Mouse (Mus musculus) CH12F3 (cell line): ENCODE data around the gene Obsl1.

ENCODE experiments used
- in situ Hi-C: fragments of 300-500 bp; cut with MboI; formaldehyde crosslinking; loops from 2 replicates; pipeline ENCODE4 v1.14.3; 2020; ENCODE audit warnings: low sequenced_read_pairs

Obsl1 gene

DNA sequence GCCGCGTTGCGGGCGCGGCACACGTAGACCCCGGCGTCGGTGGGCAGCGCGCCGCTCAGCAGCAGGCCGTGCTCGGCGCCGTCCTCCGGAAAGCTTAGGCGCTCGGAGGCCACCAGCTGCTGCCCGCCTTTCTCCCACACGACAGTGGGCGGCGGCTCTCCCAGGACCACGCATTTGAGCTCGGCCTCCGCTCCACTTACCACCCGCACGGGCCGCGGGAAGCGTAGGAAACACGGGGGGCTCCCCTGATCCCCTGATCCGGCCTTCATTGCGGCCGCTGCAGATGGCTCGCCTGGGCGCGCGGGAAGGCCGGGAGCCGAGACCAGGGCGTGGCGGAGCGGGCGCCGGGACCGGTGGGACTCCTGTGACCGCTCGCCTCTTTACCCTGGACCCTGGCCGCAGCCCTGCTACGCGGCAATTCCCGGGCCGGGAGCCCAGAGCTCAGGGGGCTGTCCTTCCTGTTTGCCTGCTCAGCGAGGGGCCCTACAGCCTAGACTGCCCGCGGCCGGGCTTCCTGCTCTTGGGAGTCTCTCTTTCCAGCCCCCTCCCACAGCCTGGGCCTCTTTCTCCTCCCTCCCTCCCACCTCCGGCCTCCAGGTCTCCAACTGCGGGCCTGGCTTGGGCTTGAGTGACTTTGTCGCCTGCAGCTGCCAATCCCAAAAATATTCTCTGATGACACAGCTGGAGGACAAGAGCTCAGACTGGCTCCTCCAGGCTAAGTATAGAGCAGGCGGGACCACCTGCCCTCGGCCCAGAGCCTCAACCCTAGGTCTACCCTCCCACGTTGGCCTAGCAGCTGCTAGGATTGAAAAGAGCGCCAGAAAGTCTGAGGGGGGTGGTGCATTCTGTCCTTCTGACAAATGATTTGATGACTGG, at the start of gene Obsl1:
Obsl1 (minus strand) TSS at position 497 of the 876 bp plus-strand sequence.
- in situ Hi-C loops = no loop called here

DNA sequence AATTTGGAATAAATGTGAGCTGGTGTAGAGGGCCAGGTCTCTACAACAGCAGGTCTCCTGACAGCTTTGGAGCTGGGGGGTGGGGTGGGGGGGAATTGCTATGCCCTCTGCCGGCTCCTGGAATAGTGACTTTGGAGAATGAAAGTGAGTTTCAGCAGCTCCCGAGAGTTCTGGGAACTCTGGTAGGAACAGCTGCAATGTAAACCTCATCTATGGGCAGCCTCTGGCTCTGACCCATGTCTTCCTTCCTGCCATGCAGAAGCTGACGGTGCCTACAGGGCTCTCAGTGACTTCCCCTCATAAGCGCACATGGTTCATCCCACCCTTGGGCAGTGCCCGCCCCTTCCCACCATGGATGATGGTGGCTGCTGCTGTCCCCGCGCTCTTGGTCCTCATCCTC, 49.4 kb upstream of the Obsl1 start:
- in situ Hi-C loops = no loop called here

DNA sequence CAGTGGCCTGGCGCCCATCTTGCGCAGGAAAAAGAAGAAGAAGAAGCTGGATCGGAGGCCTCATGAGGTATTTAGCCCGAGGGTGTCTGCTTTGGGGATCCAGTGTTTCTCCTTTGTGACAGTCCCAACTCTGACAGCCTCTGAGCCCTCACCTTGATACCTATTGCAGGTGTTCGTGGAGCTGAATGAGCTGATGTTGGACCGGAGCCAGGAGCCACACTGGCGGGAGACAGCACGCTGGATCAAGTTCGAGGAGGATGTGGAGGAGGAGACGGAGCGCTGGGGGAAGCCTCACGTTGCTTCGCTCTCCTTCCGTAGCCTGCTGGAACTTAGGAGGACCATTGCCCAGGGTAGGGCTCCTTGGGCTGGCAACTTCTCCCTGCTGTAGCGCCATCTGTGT, 44.3 kb upstream of the Obsl1 start:
- in situ Hi-C loops = no loop called here

GRCm38 (mm10) chr1:75549289-75550279, 43.3 kb upstream of the Obsl1 start:
- in situ Hi-C loops = no loop called here

DNA sequence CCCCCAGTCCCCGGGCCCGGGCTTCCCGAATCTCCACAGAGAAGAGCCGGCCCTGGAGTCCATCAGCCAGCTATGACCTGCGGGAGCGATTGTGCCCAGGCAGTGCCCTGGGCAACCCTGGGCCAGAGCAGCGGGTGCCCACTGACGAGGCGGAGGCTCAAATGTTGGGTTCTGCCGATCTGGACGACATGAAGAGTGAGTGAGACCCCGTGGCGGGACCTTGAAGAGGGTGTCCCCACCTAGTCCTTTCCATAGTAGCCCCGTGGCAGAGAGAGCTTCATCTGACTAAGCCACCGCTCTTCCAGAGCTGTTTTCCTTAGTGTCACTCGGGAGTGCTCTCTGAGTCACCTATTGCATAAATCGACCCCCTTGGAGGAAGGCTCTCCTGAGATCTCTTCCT, 42.6 kb upstream of the Obsl1 start:
- in situ Hi-C loops = no loop called here

GRCm38 (mm10) chr1:75548083-75548482, 41.8 kb upstream of the Obsl1 start:
- in situ Hi-C loops = no loop called here

DNA sequence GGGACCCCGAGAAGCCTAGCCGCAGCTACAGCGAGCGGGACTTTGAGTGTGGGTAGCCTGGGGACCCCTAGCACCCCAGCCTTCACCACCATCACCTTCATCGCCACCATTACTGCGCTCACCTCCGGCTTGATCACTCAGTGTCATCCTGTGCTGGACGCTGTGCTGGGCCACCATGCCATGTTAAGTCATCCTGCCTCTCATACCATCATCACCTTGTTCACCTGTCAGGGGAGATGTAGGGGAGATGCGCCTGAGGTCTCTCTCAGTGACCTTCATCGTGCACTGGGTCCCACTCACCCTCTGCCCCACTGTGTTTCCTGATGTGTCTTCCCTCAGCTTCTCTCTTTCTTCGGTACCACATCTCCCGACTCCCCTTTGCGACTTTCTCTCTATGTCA, 41.1 kb upstream of the Obsl1 start:
- in situ Hi-C loops = no loop called here

- in situ Hi-C loops = no loop called here
Measured at GRCm38 (mm10) chr1:75545965-75546956, 40.0 kb upstream of the Obsl1 start, which contains the start of gene Slc4a3. Gene Slc4a3 (plus strand): TSS chr1:75546266.

DNA sequence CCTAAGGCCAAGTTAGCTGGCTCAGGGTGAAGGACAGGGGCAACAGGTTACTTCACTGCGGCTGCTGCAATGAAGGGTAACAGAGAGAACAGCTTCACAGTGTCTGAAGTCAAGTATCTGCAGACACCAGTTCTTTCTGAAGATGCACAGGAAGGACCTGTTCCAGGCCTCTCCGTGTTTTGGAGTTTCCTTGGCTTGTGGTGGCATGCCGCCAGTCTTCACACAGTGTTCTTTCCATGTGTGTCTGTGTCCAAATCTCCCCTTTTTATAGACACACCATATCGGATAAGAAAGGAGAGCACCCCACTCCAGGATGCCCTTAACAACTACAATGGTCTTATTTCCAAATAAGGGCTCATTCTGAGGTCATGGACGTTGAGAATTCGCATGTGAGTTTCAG, 38.1 kb upstream of the Obsl1 start:
- in situ Hi-C loops = no loop called here

DNA sequence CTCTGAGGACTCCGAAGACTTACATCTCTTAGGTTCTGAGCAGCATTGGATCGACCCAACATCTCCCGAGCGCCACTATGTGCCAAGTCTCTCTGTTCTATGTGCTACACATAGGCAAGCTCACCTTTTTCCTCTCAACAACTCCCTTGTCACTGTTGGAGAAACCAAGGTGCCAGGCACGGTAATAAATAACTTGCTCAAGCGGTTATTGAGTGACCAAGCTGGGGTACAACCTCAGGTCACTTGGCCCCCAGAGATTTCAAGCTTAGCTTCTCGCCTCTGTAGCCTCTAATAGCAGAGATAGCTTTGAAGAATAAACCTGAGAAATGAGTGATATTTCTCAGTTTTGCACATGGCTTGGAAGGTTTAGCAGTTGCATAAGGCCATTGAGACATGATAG, 35.2 kb upstream of the Obsl1 start:
- in situ Hi-C loops = no loop called here

GRCm38 (mm10) chr1:75538597-75539190, 32.4 kb upstream of the Obsl1 start:
- in situ Hi-C loops = no loop called here

- in situ Hi-C loops = no loop called here
Measured at GRCm38 (mm10) chr1:75537587-75537986, 31.3 kb upstream of the Obsl1 start.

DNA sequence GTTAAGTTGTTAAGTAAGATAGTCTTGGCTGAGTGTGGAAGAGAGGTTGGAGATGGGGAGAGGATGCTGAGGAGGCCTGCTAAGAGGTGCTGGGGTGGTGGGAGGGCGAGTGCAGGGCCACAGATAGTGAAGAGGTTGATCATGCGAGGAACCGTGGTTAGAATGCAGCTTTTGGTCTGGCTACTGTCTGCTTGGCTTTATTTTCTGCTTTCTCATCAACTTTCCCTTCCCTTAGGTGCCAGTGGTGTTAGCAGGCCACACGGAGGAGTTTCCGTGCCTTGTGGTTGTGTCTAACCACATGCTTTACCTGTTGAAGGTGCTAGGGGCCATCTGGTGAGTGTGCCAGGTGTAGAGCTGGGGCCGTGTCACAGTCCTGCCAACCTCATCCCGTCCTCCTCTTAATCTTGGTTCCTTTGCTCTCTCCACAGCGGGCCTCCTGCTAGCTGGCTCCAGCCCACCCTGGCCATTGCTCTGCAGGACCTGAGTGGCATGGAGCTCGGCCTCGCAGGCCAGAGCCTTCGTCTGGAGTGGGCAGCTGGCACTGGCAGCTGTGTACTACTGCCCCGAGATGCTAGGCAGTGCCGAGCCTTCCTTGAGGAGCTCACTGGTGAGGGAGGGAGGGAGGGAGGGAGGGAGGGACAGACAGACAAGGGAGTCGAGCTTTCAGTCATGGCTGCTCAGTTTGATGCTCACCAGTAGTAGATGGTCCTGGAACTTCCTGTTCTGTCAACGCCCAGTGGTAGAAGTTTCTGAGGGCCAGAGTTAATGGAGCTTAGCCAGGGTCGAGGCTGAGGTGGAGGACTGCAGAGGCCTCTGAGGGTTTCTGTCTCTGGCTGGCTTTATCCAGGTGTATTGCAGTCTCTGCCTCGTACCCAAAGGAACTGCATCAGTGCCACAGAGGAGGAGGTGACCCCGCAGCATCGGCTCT, 27.3 kb upstream of the Obsl1 start:
- in situ Hi-C loops = no loop called here

DNA sequence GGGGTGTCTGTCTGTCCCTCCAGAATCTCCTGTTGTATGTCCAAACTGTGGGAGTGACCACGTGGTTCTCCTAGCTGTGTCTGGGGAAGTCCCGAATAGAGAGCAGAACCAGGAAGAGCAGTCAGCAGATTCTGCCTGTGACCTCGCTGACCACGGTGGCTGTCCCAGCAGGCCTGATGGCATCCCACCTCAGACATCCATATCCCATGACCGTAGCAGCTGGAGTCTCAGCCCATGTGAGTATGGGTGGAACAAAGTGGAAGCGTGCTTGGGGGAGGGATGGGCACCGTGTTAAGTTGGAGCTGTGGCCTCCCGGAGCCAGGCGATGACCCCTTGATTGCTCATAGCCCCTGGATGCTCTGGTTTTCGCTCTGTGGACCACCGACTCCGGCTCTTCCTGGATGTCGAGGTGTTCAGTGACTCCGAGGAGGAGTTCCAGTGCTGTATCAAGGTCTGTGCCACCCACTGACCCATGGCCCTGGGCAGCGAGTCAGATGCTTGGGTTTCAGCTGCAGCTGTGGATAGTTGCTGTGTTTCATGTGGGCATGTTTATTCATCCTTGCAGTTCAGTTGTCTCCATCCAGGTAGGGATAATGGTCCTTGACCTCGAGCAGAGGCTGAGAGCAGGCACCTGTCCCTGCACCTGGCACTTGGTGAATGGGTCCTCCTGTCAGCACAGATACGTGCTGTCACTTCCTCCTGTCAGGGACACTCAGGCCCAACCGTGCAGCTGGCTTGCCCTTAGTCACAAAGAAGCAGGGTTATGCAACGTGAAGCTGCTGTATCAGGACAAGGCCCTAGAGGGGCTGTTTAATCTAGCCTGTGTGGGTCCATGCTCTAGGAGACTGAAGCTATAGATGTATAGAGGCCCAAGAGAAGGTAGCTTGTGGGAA, 26.3 kb upstream of the Obsl1 start:
- in situ Hi-C loops = no loop called here

GRCm38 (mm10) chr1:75530546-75530945, 24.3 kb upstream of the Obsl1 start:
- in situ Hi-C loops = no loop called here

GRCm38 (mm10) chr1:75524679-75525078, 18.4 kb upstream of the Obsl1 start:
- in situ Hi-C loops = no loop called here

GRCm38 (mm10) chr1:75521321-75522031, 15.2 kb upstream of the Obsl1 start, which contains the start of gene Stk11ip:
Gene Stk11ip (plus strand): TSS chr1:75521529.
- in situ Hi-C loops = no loop called here
